ENCODE assay signal across 9 mouse cellular contexts in the genomic region with DNA sequence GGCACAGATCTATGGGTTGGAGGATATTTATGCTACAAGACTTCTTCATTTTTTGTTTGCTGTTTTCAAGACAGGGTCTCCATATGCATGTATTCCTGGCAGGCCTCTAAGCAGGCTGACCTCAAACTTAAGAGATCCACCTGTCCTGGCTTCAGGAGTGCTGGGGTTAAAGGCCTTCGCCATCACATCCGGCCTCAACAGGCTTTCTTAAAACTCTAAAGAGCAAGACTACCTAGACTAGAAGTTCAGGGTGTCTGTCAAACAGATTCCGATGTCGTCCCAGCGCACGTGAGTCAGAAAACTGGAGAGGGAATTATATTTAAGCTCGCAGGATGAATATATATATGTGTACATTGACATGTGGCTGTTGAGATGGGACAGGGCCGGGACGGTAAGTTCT. TPM values are rescaled to one million over a fixed set of nuclear protein-coding genes. Genes with fewer than 3 reads are reported as not detected.
DNase-seq lines count a peak whose midpoint lies in the region; ATAC-seq lines count a peak whose summit lies in the region.
"Had no signal": no experiment of that assay in that cellular context is flagged by ENCODE, and none has a peak within 500 bp of the region (broad histone marks: within the 10 kb centered on the region; RNA-seq: fewer than 3 reads in every experiment).

No protein-coding gene starts in this region.

- H3K4me1 ChIP-seq in embryonic facial prominence, embryonic 10.5 days: peaks cover 60% of the 10 kb centered on the region
- peaks cover 39% of the 10 kb centered on the region for H3K4me1 ChIP-seq in hindbrain, embryonic 14.5 days (replicated peaks; ENCODE audit: control insufficient read depth, insufficient read depth, low read length)
- H3K4me1 ChIP-seq in midbrain, embryonic 14.5 days (ENCODE audit: control insufficient read depth, insufficient read depth, low read length): peaks cover 40% of the 10 kb centered on the region

- no peak for ATAC-seq in hindbrain, embryonic 14.5 days (ENCODE audit: low FRiP score)
- ATAC-seq in midbrain, embryonic 14.5 days (ENCODE audit: low FRiP score, low TSS enrichment): no peak

- peak overlapping the region; percentile 96 for H3K4me3 ChIP-seq in embryonic facial prominence, embryonic 10.5 days
- peak overlapping the region; percentile 92 for H3K4me3 ChIP-seq in hindbrain, embryonic 14.5 days (replicated peaks; ENCODE audit: low read length)
- H3K4me3 ChIP-seq in midbrain, embryonic 14.5 days (replicated peaks; ENCODE audit: low read depth, low read length): peak overlapping the region; percentile 88

- H3K4me2 ChIP-seq in hindbrain, embryonic 14.5 days (replicated peaks): peak overlapping the region; percentile 83
- H3K4me2 ChIP-seq in midbrain, embryonic 14.5 days (ENCODE audit: low read length): peak overlapping the region; percentile 92

- peak overlapping the region; percentile 97 for H3K9ac ChIP-seq in hindbrain, embryonic 14.5 days
- H3K9ac ChIP-seq in midbrain, embryonic 14.5 days (replicated peaks; ENCODE audit: low read length): peak overlapping the region; percentile 93

- peak overlapping the region; percentile 97 for H3K27ac ChIP-seq in embryonic facial prominence, embryonic 10.5 days (replicated peaks)
- peak overlapping the region; percentile 99 for H3K27ac ChIP-seq in hindbrain, embryonic 14.5 days
- H3K27ac ChIP-seq in midbrain, embryonic 14.5 days (replicated peaks; ENCODE audit: low read depth, low read length): peak overlapping the region; percentile 99

- H3K27me3 ChIP-seq in embryonic facial prominence, embryonic 10.5 days (replicated peaks; ENCODE audit: low read depth, poor library complexity, severe bottlenecking): no peaks in the 10 kb centered on the region
- H3K27me3 ChIP-seq in hindbrain, embryonic 14.5 days (ENCODE audit: control insufficient read depth, insufficient read depth, low read length): no peaks in the 10 kb centered on the region
- no peaks in the 10 kb centered on the region for H3K27me3 ChIP-seq in midbrain, embryonic 14.5 days (ENCODE audit: control insufficient read depth, insufficient read depth, low read length)
- H3K27me3 ChIP-seq: Patski had no signal

- peaks cover 21% of the 10 kb centered on the region for H3K9me3 ChIP-seq in embryonic facial prominence, embryonic 10.5 days
- 0 out of 2 replicates have a peak, but pooled peaks cover 3% of the 10 kb centered on the region for H3K9me3 ChIP-seq in hindbrain, embryonic 14.5 days (ENCODE audit: control insufficient read depth, low read length)
- no peaks in the 10 kb centered on the region for H3K9me3 ChIP-seq in midbrain, embryonic 14.5 days (ENCODE audit: control insufficient read depth, low read length)

- DNase-seq in kidney, adult 11 months: peak; percentile 11
- no peak for DNase-seq in kidney, postnatal 4 days
- no peak for DNase-seq in embryonic facial prominence, embryonic 10.5 days (ENCODE audit: low spot score)
- no peak for DNase-seq in hindbrain, embryonic 14.5 days (ENCODE audit: low spot score)
- DNase-seq in midbrain, embryonic 14.5 days: no peak
- no peak for DNase-seq in embryo, embryonic 9.5 days (ENCODE audit: extremely low spot score)
- no peak for DNase-seq in left cerebral cortex, adult 11 months (ENCODE audit: low spot score)
- DNase-seq in left cerebral cortex, adult 18-20 months (ENCODE audit: low spot score in 2 of 2): no peak

- WGBS in embryonic facial prominence, embryonic 10.5 days: 75% methylated on average over 9 of the region's 9 CpGs
- WGBS in hindbrain, embryonic 14.5 days: 67% methylated on average over 9 of the region's 9 CpGs
- WGBS in midbrain, embryonic 14.5 days: 59% methylated on average over 9 of the region's 9 CpGs

- peaks cover 55% of the 10 kb centered on the region for H3K36me3 ChIP-seq in embryonic facial prominence, embryonic 10.5 days (replicated peaks)
- peaks cover 32% of the 10 kb centered on the region for H3K36me3 ChIP-seq in hindbrain, embryonic 14.5 days (replicated peaks; ENCODE audit: control insufficient read depth, insufficient read depth)
- peaks cover 30% of the 10 kb centered on the region for H3K36me3 ChIP-seq in midbrain, embryonic 14.5 days (ENCODE audit: control insufficient read depth, insufficient read depth, low read length)

RNA-seq across cellular contexts. Expression of a gene that starts 0.8 kb away (rescaled TPM):
- 11.0 and 11.6 TPM in 2 replicates for polyA plus RNA-seq in embryonic facial prominence, embryonic 10.5 days (2016; fragmentation: Nextera tagmentation; extraction: Ambion mirVana)
- polyA plus RNA-seq in hindbrain, embryonic 14.5 days (2014; fragmentation: Nextera tagmentation; extraction: Ambion mirVana): 6.3 and 7.8 TPM in 2 replicates
- 9.1 and 18.5 TPM in 2 replicates for polyA plus RNA-seq in midbrain, embryonic 14.5 days (2014; fragmentation: Nextera tagmentation; extraction: Ambion mirVana)
- 10 to 100 TPM; 31.6 to 34.6 TPM for total RNA-seq in left cerebral cortex, adult 18-20 months (2021)

RNA-seq across cellular contexts. Expression of a gene that starts 4.2 kb away (rescaled TPM):
- polyA plus RNA-seq in embryonic facial prominence, embryonic 10.5 days (2016; fragmentation: Nextera tagmentation; extraction: Ambion mirVana): 41.4 and 44.8 TPM in 2 replicates
- polyA plus RNA-seq in hindbrain, embryonic 14.5 days (2014; fragmentation: Nextera tagmentation; extraction: Ambion mirVana): 64.3 and 67.3 TPM in 2 replicates
- polyA plus RNA-seq in midbrain, embryonic 14.5 days (2014; fragmentation: Nextera tagmentation; extraction: Ambion mirVana): 56.1 and 75.0 TPM in 2 replicates
- 10 to 100 TPM; 39.3 to 43.2 TPM for total RNA-seq in left cerebral cortex, adult 18-20 months (2021)

RNA-seq across cellular contexts. Expression of a gene that starts 7.8 kb away (rescaled TPM):
- 167 and 177 TPM in 2 replicates for polyA plus RNA-seq in embryonic facial prominence, embryonic 10.5 days (2016; fragmentation: Nextera tagmentation; extraction: Ambion mirVana)
- polyA plus RNA-seq in hindbrain, embryonic 14.5 days (2014; fragmentation: Nextera tagmentation; extraction: Ambion mirVana): 87.1 and 97.0 TPM in 2 replicates
- polyA plus RNA-seq in midbrain, embryonic 14.5 days (2014; fragmentation: Nextera tagmentation; extraction: Ambion mirVana): 95.7 and 97.0 TPM in 2 replicates
- 100 to 1,000 TPM in 1 of 2 experiments, 10 to 100 TPM in 1; 96.1 to 101 TPM for total RNA-seq in left cerebral cortex, adult 18-20 months (2021)

RNA-seq across cellular contexts. Expression of a gene that starts 7.9 kb away (rescaled TPM):
- polyA plus RNA-seq in embryonic facial prominence, embryonic 10.5 days (2016; fragmentation: Nextera tagmentation; extraction: Ambion mirVana): 44.7 and 47.9 TPM in 2 replicates
- polyA plus RNA-seq in hindbrain, embryonic 14.5 days (2014; fragmentation: Nextera tagmentation; extraction: Ambion mirVana): 32.2 and 34.5 TPM in 2 replicates
- polyA plus RNA-seq in midbrain, embryonic 14.5 days (2014; fragmentation: Nextera tagmentation; extraction: Ambion mirVana): 33.3 and 33.4 TPM in 2 replicates
- total RNA-seq in left cerebral cortex, adult 18-20 months (2021): 10 to 100 TPM; 80.6 to 84.1 TPM

RNA-seq across cellular contexts. Expression of a gene that starts 15.6 kb away (rescaled TPM):
- polyA plus RNA-seq in embryonic facial prominence, embryonic 10.5 days (2016; fragmentation: Nextera tagmentation; extraction: Ambion mirVana): 1.0 and 1.2 TPM in 2 replicates
- 2.7 and 3.4 TPM in 2 replicates for polyA plus RNA-seq in hindbrain, embryonic 14.5 days (2014; fragmentation: Nextera tagmentation; extraction: Ambion mirVana)
- polyA plus RNA-seq in midbrain, embryonic 14.5 days (2014; fragmentation: Nextera tagmentation; extraction: Ambion mirVana): 2.4 and 2.9 TPM in 2 replicates
- total RNA-seq in left cerebral cortex, adult 18-20 months (2021): 10 to 100 TPM; 14.5 to 14.6 TPM
